Mouse (Mus musculus) E14TG2a.4 (cell line): ENCODE measurements around the gene Adcy7.

Source experiments
- CTCF ChIP-seq: conservative IDR thresholded peaks from 2 replicates; pipeline ENCODE4 v1.5.1; 2014; ENCODE audit warnings: low read length
- NANOG ChIP-seq: IDR thresholded peaks from 2 replicates; pipeline ENCODE4 v1.6.1; 2014; ENCODE audit warnings: borderline replicate concordance, low read length, mixed read lengths
- POU5F1 ChIP-seq: IDR thresholded peaks from 2 replicates; pipeline ENCODE4 v1.6.1; 2014; ENCODE audit warnings: low read length, borderline replicate concordance

- TF ChIP-seq CTCF: no peak
- no peak for TF ChIP-seq POU5F1
- TF ChIP-seq NANOG: no peak
These were observed 90.4 kb downstream of the Adcy7 start for GRCm38 (mm10) chr8:88362446-88363150.
